Mouse (Mus musculus): ENCODE results near the gene Tnik. TPM values are rescaled to one million over a fixed set of nuclear protein-coding genes. Genes with fewer than 3 reads are reported as not detected.

Tnik gene
- polyA plus RNA-seq, 1 experiment: 2.3 TPM

DNA sequence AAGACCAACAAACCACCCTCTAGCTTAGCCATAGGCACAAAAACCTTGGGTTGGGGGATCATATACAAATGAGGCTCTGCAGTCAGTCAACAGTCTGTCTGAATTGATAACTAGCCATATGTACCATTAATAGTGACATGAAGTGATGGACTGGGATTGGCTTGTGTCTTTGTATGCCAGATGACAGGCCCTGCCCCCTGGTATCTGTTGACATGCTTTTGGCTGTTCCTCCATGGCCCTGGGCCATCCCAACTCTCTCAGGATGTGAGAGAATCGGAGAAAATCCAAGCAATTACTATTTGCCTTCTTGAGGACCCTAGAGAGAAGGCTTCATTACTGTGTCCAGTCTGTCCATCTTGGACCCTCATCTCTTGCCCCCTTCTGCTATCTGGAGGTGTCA lies 82.4 kb downstream of the Tnik start:
- Histone ChIP-seq H3K27me3 (ENCODE audit: control insufficient read depth, insufficient read depth, low read length, poor library complexity, severe bottlenecking) (no peaks in the 10 kb centered on the region), H3K36me3 (ENCODE audit: control insufficient read depth, insufficient read depth, low read length, poor library complexity, severe bottlenecking) (no peaks in the 10 kb centered on the region), H3K4me3 (ENCODE audit: low read depth, low read length) (no peak overlapping the region), H3K27ac (ENCODE audit: insufficient read depth, low read length) (no peak overlapping the region), H3K4me1 (ENCODE audit: control insufficient read depth, insufficient read depth, low read length) (no peaks in the 10 kb centered on the region), H3K9me3 (replicated peaks; ENCODE audit: control insufficient read depth, insufficient read depth, low read length, poor library complexity, severe bottlenecking) (no peaks in the 10 kb centered on the region), H3K9ac (ENCODE audit: low read depth, poor library complexity, severe bottlenecking) (no peak overlapping the region)
- no peak for TF ChIP-seq EP300 (IDR thresholded peaks at IDR 0.05; ENCODE audit: insufficient read depth, low read depth, low read length)
- no peak for TF ChIP-seq POLR2A (IDR thresholded peaks at IDR 0.05; ENCODE audit: insufficient read depth, low read length)
- no peak for TF ChIP-seq CTCF (IDR thresholded peaks at IDR 0.05; ENCODE audit: low read depth, low read length)

DNA sequence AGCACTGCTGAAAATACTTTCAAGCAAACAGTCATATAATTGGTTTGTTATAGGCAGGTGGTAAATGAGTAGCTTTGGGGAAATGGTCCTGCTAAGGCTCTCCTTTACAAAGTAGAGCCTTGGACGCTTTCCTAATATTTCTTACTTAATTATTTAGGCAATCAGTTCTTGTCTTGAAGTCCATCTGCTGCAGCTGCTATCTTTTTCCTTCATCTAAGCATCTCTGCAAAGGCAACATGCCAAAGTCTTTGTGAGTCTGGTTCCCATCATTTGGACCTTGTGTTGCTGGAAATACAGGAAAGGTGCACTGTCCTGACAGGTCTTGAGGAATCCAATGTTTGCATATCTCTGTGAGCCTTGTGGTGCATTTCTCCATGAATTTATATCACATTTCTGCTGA lies 82.9 kb downstream of the Tnik start:
- Histone ChIP-seq H3K4me3 (ENCODE audit: low read depth, low read length) (no peak overlapping the region), H3K4me1 (ENCODE audit: control insufficient read depth, insufficient read depth, low read length) (no peaks in the 10 kb centered on the region), H3K9me3 (replicated peaks; ENCODE audit: control insufficient read depth, insufficient read depth, low read length, poor library complexity, severe bottlenecking) (no peaks in the 10 kb centered on the region), H3K36me3 (ENCODE audit: control insufficient read depth, insufficient read depth, low read length, poor library complexity, severe bottlenecking) (no peaks in the 10 kb centered on the region), H3K27me3 (ENCODE audit: control insufficient read depth, insufficient read depth, low read length, poor library complexity, severe bottlenecking) (no peaks in the 10 kb centered on the region), H3K27ac (ENCODE audit: insufficient read depth, low read length) (no peak overlapping the region), H3K9ac (ENCODE audit: low read depth, poor library complexity, severe bottlenecking) (no peak overlapping the region)
- TF ChIP-seq CTCF (IDR thresholded peaks at IDR 0.05; ENCODE audit: low read depth, low read length) (no peak), EP300 (IDR thresholded peaks at IDR 0.05; ENCODE audit: insufficient read depth, low read depth, low read length) (no peak)

DNA sequence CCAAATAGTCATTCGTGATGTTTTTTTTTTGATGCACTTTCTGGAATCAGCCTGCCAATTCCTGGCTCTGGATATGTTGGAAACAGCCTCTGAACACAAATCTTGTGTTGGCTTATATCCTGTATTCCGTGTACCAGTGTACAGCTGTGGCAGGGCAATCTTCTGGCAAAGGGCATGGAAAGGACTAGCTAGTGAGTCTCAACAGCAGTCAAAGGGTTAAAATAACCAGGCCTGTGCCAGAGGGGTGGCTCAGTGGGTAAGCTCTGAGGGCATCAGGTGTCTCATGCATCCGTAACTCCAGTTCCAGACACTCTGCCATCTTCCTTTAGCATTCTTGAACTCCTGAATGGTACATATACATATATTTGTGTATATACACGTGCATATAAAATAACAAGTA lies 83.5 kb downstream of the Tnik start:
- no peaks in the 10 kb centered on the region for H3K9me3 ChIP-seq (replicated peaks; ENCODE audit: control insufficient read depth, insufficient read depth, low read length, poor library complexity, severe bottlenecking)
- H3K4me1 ChIP-seq (ENCODE audit: control insufficient read depth, insufficient read depth, low read length): no peaks in the 10 kb centered on the region
- no peak for TF ChIP-seq POLR2A (IDR thresholded peaks at IDR 0.05; ENCODE audit: insufficient read depth, low read length)
- H3K27me3 ChIP-seq (ENCODE audit: control insufficient read depth, insufficient read depth, low read length, poor library complexity, severe bottlenecking): no peaks in the 10 kb centered on the region
- no peak overlapping the region for H3K4me3 ChIP-seq (ENCODE audit: low read depth, low read length)
- no peaks in the 10 kb centered on the region for H3K36me3 ChIP-seq (ENCODE audit: control insufficient read depth, insufficient read depth, low read length, poor library complexity, severe bottlenecking)
- no peak overlapping the region for H3K9ac ChIP-seq (ENCODE audit: low read depth, poor library complexity, severe bottlenecking)
- no peak overlapping the region for H3K27ac ChIP-seq (ENCODE audit: insufficient read depth, low read length)

DNA sequence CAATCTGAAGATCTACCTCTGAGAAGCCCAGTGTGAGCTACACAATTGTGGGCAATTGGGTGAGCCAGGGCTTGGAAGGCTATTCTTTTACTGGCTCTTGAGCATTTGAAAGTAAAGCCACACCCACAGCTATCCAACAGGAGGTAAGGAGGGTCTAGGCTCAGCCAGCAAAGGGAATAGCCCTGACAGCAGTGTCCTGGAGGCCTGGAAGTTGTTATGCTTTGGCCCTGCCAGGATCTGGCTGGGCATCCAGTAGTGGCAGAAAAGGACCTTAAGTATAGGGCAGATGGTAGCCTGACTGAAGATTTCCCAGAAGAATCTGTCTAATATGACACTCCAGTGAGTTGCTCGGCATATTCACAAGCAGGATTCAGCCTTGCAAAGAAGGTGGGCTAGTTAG lies 85.7 kb downstream of the Tnik start:
- Histone ChIP-seq H3K9me3 (replicated peaks; ENCODE audit: control insufficient read depth, insufficient read depth, low read length, poor library complexity, severe bottlenecking) (no peaks in the 10 kb centered on the region), H3K27me3 (ENCODE audit: control insufficient read depth, insufficient read depth, low read length, poor library complexity, severe bottlenecking) (no peaks in the 10 kb centered on the region), H3K27ac (ENCODE audit: insufficient read depth, low read length) (no peak overlapping the region), H3K4me1 (ENCODE audit: control insufficient read depth, insufficient read depth, low read length) (no peaks in the 10 kb centered on the region), H3K36me3 (ENCODE audit: control insufficient read depth, insufficient read depth, low read length, poor library complexity, severe bottlenecking) (no peaks in the 10 kb centered on the region), H3K9ac (ENCODE audit: low read depth, poor library complexity, severe bottlenecking) (no peak overlapping the region), H3K4me3 (ENCODE audit: low read depth, low read length) (no peak overlapping the region)
- TF ChIP-seq EP300 (IDR thresholded peaks at IDR 0.05; ENCODE audit: insufficient read depth, low read depth, low read length): no peak
- no peak for TF ChIP-seq POLR2A (IDR thresholded peaks at IDR 0.05; ENCODE audit: insufficient read depth, low read length)
- no peak for TF ChIP-seq CTCF (IDR thresholded peaks at IDR 0.05; ENCODE audit: low read depth, low read length)

DNA sequence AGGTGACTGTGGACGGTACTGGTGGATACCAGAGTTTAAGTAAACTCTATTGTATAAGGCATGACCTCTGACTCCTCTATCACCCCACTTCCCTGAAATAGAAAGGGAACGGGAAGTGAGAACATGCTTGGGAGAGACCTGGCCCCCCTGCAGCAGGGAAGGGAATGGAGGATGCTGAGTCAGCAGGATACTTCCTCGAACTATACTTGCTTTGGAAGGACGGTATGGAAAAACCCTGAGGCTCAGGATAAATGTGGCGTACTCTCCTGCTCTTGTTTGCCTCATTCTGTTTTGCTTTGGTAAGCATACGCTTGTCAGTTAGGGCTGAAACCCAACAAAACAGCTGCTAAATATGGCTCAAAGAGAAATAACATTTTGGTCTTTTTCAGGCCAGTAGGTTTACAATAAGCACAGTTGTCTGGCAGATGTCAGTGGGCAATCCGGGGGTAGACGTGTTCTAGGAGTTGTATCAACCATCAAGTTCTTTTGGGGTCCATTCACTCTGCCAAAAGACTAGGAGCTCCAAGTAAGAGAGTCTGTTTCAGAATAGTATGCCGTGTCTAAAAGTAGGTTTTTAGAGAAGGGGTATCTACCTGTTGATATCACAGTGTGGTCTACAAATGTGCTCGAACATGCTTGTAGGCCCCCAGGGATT lies 87.3 kb downstream of the Tnik start:
- no peak overlapping the region for H3K4me3 ChIP-seq (ENCODE audit: low read depth, low read length)

DNA sequence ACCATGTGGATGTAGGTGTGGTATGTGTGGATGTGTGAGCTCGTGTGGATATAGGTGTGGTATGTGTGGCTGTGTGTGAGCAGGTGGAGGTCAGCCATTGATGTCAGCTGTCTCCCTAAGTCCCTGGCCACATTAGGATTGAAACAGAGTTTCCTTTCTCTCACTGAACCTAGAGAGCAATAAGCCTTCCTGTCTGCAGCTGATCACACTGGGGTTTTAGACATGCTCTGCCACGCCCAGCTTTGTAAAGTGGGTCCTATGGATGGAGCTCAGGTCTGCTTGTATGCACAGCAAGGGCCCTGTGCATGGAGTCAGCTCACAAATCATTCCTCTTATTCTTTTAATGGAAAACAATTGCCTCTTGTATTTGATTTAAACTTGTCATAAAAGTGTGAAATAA lies 95.4 kb downstream of the Tnik start:
- H3K4me1 ChIP-seq (ENCODE audit: control insufficient read depth, insufficient read depth, low read length): no peaks in the 10 kb centered on the region
- H3K36me3 ChIP-seq (ENCODE audit: control insufficient read depth, insufficient read depth, low read length, poor library complexity, severe bottlenecking): no peaks in the 10 kb centered on the region
- TF ChIP-seq POLR2A (IDR thresholded peaks at IDR 0.05; ENCODE audit: insufficient read depth, low read length) (no peak), EP300 (IDR thresholded peaks at IDR 0.05; ENCODE audit: insufficient read depth, low read depth, low read length) (no peak), CTCF (IDR thresholded peaks at IDR 0.05; ENCODE audit: low read depth, low read length) (no peak)
- no peak overlapping the region for H3K27ac ChIP-seq (ENCODE audit: insufficient read depth, low read length)
- H3K9ac ChIP-seq (ENCODE audit: low read depth, poor library complexity, severe bottlenecking): no peak overlapping the region
- no peaks in the 10 kb centered on the region for H3K27me3 ChIP-seq (ENCODE audit: control insufficient read depth, insufficient read depth, low read length, poor library complexity, severe bottlenecking)
- no peaks in the 10 kb centered on the region for H3K9me3 ChIP-seq (replicated peaks; ENCODE audit: control insufficient read depth, insufficient read depth, low read length, poor library complexity, severe bottlenecking)
- H3K4me3 ChIP-seq (ENCODE audit: low read depth, low read length): no peak overlapping the region

More for the DNA sequence above, 87.3 kb downstream of the Tnik start:
- Histone ChIP-seq H3K9me3 (replicated peaks; ENCODE audit: control insufficient read depth, insufficient read depth, low read length, poor library complexity, severe bottlenecking) (no peaks in the 10 kb centered on the region), H3K36me3 (ENCODE audit: control insufficient read depth, insufficient read depth, low read length, poor library complexity, severe bottlenecking) (no peaks in the 10 kb centered on the region), H3K27ac (ENCODE audit: insufficient read depth, low read length) (no peak overlapping the region), H3K27me3 (ENCODE audit: control insufficient read depth, insufficient read depth, low read length, poor library complexity, severe bottlenecking) (no peaks in the 10 kb centered on the region), H3K9ac (ENCODE audit: low read depth, poor library complexity, severe bottlenecking) (no peak overlapping the region), H3K4me1 (ENCODE audit: control insufficient read depth, insufficient read depth, low read length) (no peaks in the 10 kb centered on the region)
- TF ChIP-seq POLR2A (IDR thresholded peaks at IDR 0.05; ENCODE audit: insufficient read depth, low read length): no peak
- no peak for TF ChIP-seq EP300 (IDR thresholded peaks at IDR 0.05; ENCODE audit: insufficient read depth, low read depth, low read length)
- no peak for TF ChIP-seq CTCF (IDR thresholded peaks at IDR 0.05; ENCODE audit: low read depth, low read length)
